Mouse (Mus musculus): ENCODE results near the gene Tnpo3. TPM values are rescaled to one million over a fixed set of nuclear protein-coding genes. Genes with fewer than 3 reads are reported as not detected.

The Tnpo3 gene
- polyA plus RNA-seq, 1 experiment from 2014 or later: 111 TPM

DNA sequence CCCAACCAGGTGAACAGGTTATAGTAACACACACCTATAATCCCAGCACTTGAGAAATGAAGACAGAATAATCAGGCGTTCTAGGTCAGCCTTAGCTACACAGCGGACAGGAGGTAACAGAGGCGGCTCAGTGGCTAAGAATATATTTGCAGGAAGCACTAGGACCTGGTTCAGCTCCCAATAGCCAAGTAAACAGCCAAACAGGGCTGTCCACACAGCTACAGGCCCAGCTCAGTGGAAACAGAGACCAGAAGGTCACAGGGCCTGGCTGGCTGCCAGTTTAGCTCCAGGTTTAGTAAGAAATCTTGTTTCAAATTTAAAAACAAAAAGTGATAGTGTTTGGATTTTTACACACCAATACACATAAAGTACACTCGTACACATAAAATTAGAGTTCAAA is 115.6 kb downstream of the Tnpo3 start:
- Histone ChIP-seq H3K4me2 (replicated peaks) (no peak overlapping the region), H3K4me1 (no peaks in the 10 kb centered on the region), H3K9me3 (no peaks in the 10 kb centered on the region), H3K9ac (replicated peaks) (no peak overlapping the region), H3K27me3 (peaks cover 30% of the 10 kb centered on the region), H3K27ac (replicated peaks) (no peak overlapping the region), H3K36me3 (no peaks in the 10 kb centered on the region), H3K4me3 (no peak overlapping the region)
- ATAC-seq (replicated peaks): no peak
- 81% methylated on average over 4 of the region's 4 CpGs for WGBS

Other genes starting within 250 kb of the Tnpo3 start
- gene Opn1sw, start 221.4 kb downstream of the Tnpo3 start, polyA plus RNA-seq (2015; fragmentation: Nextera tagmentation; extraction: Ambion mirVana): 0.37 and 0.50 TPM in 2 replicates
- 42.2 and 42.8 TPM in 2 replicates for gene Ccdc136, start 213.6 kb downstream of the Tnpo3 start, polyA plus RNA-seq (2015; fragmentation: Nextera tagmentation; extraction: Ambion mirVana)
- 1.9 and 2.0 TPM in 2 replicates for gene Flnc, start 176.6 kb downstream of the Tnpo3 start, polyA plus RNA-seq (2015; fragmentation: Nextera tagmentation; extraction: Ambion mirVana)
- gene Atp6v1f, start 142.2 kb downstream of the Tnpo3 start, polyA plus RNA-seq (2015; fragmentation: Nextera tagmentation; extraction: Ambion mirVana): 327 TPM in 2 replicates
- gene Atp6v1fnb, start 138.4 kb downstream of the Tnpo3 start, polyA plus RNA-seq (2015; fragmentation: Nextera tagmentation; extraction: Ambion mirVana): 0.29 TPM in 1 of 2 replicates, not detected in the other
- gene Kcp, start 101.9 kb downstream of the Tnpo3 start, polyA plus RNA-seq (2015; fragmentation: Nextera tagmentation; extraction: Ambion mirVana): 9.6 and 13.3 TPM in 2 replicates
- 1.3 and 1.4 TPM in 2 replicates for gene Irf5, start 83.3 kb downstream of the Tnpo3 start, polyA plus RNA-seq (2015; fragmentation: Nextera tagmentation; extraction: Ambion mirVana)
- gene Tspan33, start 84.3 kb upstream of the Tnpo3 start, polyA plus RNA-seq (2015; fragmentation: Nextera tagmentation; extraction: Ambion mirVana): 5.0 and 7.4 TPM in 2 replicates
- gene Smo, start 125.6 kb upstream of the Tnpo3 start, polyA plus RNA-seq (2015; fragmentation: Nextera tagmentation; extraction: Ambion mirVana): 14.4 and 16.3 TPM in 2 replicates
- 12.9 and 13.0 TPM in 2 replicates for gene Ahcyl2, start 158.1 kb upstream of the Tnpo3 start, polyA plus RNA-seq (2015; fragmentation: Nextera tagmentation; extraction: Ambion mirVana)

All from forebrain, embryonic 15.5 days (tissue).